Mouse (Mus musculus): ENCODE measurements at regions not wholly inside any gene's neighbourhood (a gene's known extent, or its start where the extent isn't known, plus 50 kb on each side); places are given as distances from the start of the nearest gene placed in this dataset.
A peak's percentile ranks its signal among the peaks of the same experiment; 100 is the strongest.
"Not testable (repeated sequence)": the region's sequence is repeated elsewhere in the genome, so short reads cannot be mapped to it uniquely, and the experiment has no call there.

- no peak for DNase-seq (ENCODE audit: low spot score)
These were observed 323.4 kb upstream of the Maf start for GRCm38 (mm10) chr8:116030966-116031365.

GRCm38 (mm10) chr8:116025321-116025720 is 317.7 kb upstream of the Maf start:
- DNase-seq (ENCODE audit: low spot score) = no peak

GRCm38 (mm10) chr8:116024811-116025210 is 317.2 kb upstream of the Maf start:
- DNase-seq (ENCODE audit: low spot score) = no peak

- DNase-seq (ENCODE audit: low spot score) = no peak
These were observed 314.1 kb upstream of the Maf start for GRCm38 (mm10) chr8:116021691-116022090.

GRCm38 (mm10) chr8:115995320-115995719 is 287.7 kb upstream of the Maf start:
- DNase-seq (ENCODE audit: low spot score) = no peak

- DNase-seq (ENCODE audit: low spot score) = no peak
These were observed 284.4 kb upstream of the Maf start for GRCm38 (mm10) chr8:115991989-115992388.

- no peak for DNase-seq (ENCODE audit: low spot score)
These were observed 275.8 kb upstream of the Maf start for GRCm38 (mm10) chr8:115983397-115983796.

GRCm38 (mm10) chr8:115982326-115982725 is 274.7 kb upstream of the Maf start:
- no peak for DNase-seq (ENCODE audit: low spot score)

- DNase-seq (ENCODE audit: low spot score) = no peak
These were observed 273.8 kb upstream of the Maf start for GRCm38 (mm10) chr8:115981426-115981825.

GRCm38 (mm10) chr8:115980616-115981015 is 273.0 kb upstream of the Maf start:
- DNase-seq (ENCODE audit: low spot score) = no peak

GRCm38 (mm10) chr8:115977152-115977551 is 269.6 kb upstream of the Maf start:
- DNase-seq (ENCODE audit: low spot score) = no peak

GRCm38 (mm10) chr8:115974706-115975105 is 267.1 kb upstream of the Maf start:
- DNase-seq (ENCODE audit: low spot score) = no peak

GRCm38 (mm10) chr8:115971351-115971750 is 263.8 kb upstream of the Maf start:
- DNase-seq (ENCODE audit: low spot score) = not testable (repeated sequence)

GRCm38 (mm10) chr8:115968121-115968520 is 260.5 kb upstream of the Maf start:
- DNase-seq (ENCODE audit: low spot score) = no peak

GRCm38 (mm10) chr8:115965981-115966380 is 258.4 kb upstream of the Maf start:
- no peak for DNase-seq (ENCODE audit: low spot score)

- DNase-seq (ENCODE audit: low spot score) = no peak
These were observed 247.8 kb upstream of the Maf start for GRCm38 (mm10) chr8:115955371-115955770.

GRCm38 (mm10) chr8:115953783-115954470 is 246.3 kb upstream of the Maf start:
- no peak for DNase-seq (ENCODE audit: low spot score)

- DNase-seq (ENCODE audit: low spot score) = no peak
These were observed 244.9 kb upstream of the Maf start for GRCm38 (mm10) chr8:115952496-115952895.

- no peak for DNase-seq (ENCODE audit: low spot score)
These were observed 241.3 kb upstream of the Maf start for GRCm38 (mm10) chr8:115948916-115949315.

GRCm38 (mm10) chr8:115948036-115948435 is 240.4 kb upstream of the Maf start:
- DNase-seq (ENCODE audit: low spot score) = no peak

GRCm38 (mm10) chr8:115942731-115943509 is 235.3 kb upstream of the Maf start:
- DNase-seq (ENCODE audit: low spot score) = peak; percentile 20

GRCm38 (mm10) chr8:115929472-115930210 is 222.0 kb upstream of the Maf start:
- DNase-seq (ENCODE audit: low spot score) = no peak

GRCm38 (mm10) chr8:115921889-115922288 is 214.3 kb upstream of the Maf start:
- no peak for DNase-seq (ENCODE audit: low spot score)

Data from ovary, postnatal 14 days (tissue).